Mouse (Mus musculus) brain, adult 2 months (tissue): ENCODE measurements around the gene Pmm2.

Experiments used
- DNase-seq: peaks from one replicate; pipeline ENCODE4 v3.0.0; 2011; ENCODE audit warnings: low read depth, low spot score

The Pmm2 gene

DNA sequence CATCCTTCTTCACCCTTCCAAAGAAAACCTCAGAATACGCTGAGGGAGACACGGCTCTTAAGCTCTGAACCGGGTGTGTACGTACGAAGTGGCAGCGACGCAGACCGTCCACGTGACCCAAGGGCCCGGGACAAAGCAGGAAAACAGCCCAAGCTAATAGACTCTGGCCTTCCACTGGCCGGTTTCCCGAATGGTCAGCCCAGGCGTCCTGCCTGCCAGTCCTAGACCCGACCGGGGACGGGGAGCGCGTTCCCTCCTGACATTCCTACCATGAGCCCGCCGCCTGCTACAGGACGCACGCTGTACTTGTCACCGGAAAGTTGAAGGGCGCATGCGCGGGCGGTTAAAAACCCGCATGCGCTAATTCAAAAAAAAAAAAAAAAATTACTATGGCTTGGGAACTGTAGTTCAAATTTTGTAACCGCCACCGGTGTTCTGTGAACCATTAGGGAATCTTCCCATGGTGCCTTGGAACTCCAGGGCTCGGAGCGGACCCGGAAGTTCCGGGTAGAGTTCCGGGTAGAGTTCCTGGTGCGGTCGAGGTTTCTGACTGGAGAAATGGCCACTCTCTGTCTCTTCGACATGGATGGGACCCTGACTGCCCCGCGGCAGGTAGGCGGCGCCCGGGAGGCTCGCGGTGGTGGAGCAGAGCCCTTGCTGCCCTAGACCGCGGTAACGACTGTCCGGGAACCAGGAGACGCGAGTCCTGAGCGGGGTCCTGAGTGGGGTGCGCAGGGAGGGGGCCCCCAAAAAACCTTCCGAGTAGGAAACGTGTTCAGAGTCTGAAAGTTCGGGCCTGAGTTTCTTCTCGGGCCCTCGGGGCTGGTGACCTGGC is at the start of gene Pmm2, which contains the start of gene Tmem186:
Pmm2 (plus strand) TSS at position 458 of the 835 bp plus-strand sequence.
Tmem186 (minus strand) TSS at position 496 of the 835 bp plus-strand sequence.
- peak; percentile 98 for DNase-seq

DNA sequence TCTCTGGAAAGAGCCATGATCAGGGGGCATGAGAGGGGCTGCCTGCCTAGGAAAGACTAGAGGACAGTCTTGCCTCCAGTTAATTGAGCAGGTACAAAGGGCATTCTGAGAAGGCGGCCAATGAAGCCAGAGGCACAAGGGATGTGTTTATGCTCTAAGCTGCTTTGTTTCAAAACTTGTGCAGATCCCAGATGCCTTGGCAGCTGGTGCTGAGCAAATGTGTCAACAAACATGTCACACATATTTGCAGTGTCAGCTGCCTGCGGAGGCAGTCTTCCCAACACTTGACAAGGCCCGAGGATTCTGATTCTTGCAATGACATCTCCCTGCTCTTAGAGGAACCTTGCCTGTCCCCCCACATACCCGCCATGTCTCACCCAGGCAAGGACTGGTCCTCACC is 42.1 kb upstream of the Pmm2 start:
- peak; percentile 88 for DNase-seq

DNA sequence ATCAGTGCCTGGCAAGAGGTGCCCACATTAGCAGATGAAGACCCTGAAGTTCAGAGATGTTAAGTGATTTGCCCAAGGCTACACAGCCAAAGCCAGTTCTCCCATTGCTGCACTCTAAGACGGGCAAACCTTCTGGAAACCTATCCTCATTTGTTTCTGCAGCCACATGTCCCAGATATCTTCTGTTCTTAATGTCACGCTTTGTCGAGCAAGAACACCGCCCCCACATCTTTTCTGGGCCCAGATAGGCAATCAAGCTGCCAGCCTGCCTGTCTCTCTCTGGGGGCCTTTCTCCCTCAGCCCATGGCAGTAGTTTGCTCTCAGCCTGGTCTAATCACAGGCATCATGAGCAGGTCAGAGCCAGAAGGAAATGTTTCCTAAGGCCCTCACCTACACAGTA is 41.1 kb upstream of the Pmm2 start:
- DNase-seq: peak; percentile 81

DNA sequence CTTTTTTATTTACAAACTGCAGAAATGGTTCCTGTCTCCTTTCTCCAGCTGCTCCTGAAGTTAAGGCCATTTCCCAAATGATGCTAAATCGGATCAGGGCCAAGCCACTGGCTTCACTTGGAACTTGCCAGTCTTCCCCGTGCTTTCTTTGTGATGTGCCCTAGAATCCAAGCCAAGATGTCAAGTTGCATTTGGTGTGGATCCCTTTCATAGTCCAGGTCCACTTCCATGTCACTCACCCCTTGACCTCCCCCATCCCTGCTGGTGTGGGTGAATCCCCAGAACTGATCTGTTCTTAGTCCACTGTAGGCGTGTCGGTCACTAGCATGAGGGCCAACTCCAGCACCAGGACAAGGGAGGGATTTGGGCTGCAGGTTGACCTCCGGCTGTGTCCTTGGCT is 40.0 kb upstream of the Pmm2 start:
- no peak for DNase-seq

DNA sequence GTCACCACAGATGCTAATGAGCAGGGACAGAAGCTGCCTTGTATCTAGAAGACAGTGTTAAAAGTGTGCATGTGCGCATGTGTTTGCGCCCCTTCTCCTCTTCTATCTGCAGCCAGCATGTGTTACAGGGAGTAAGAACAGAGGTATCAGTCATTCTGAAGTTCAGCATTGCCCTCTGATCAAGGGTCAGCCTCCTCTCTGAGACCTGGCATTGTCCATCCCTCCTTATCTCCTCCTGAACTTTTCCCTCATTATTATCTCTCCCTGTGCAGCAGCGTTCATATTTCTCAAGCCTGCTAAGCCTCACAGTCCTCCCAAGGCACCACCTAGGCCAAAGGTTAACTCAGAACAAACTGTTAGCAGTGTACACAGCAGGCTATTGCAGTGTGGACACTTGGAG is 33.7 kb upstream of the Pmm2 start:
- no peak for DNase-seq

DNA sequence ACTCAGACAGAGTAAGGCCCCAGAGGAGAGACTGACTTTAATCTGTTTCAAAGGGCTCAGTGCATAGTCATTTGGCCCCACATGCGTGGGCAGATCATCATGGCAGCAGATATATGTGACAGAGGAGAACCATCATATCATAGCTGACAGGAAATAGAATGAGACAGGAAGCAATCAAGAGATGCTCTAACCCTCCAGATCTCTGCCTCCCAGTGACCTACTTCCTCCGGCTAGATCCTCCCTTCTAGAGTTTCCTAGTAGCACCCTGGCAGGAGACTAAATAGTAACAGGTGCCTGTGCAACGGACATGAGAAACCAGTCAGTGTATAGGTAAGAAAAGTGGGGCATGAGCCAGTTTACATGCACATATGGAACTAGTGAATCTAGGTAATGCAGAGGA is 27.1 kb upstream of the Pmm2 start:
- peak; percentile 20 for DNase-seq

DNA sequence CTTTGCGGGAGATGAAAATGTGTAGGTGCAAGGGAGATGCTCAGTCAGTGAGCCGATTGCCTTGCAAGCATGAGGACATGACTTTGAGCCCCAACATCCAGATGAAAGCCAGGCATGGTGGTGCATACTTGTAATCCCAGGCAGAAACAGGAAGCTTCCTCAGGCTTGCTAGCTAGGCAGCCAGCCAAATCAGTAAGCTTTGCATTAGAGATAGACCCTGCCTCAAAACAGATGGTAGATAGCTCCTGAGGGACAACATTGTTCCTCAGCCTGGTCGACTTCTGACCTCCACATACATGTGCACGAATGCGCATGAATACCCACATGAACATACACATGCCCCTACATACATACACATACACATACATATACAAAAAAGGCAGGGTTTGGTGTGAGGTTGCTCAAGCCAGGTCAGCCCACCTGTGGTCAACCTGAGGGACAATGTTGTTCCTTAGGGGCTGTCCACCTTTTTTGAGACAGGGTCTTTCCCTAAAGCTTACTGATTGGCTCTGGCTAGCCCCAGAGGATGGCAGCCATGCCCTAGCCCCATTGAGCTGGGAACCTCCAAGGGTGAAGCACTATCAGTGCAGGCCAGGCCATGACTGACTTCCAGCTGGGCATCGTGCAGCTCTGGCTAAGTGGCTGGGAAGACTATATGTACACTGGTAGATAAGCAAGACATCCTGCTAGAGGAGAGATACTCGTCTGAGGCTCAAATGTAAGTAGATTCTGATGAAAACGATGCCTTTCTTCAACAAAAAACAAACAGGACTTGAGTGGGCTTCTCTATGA is 25.1 kb upstream of the Pmm2 start:
- DNase-seq: no peak

DNA sequence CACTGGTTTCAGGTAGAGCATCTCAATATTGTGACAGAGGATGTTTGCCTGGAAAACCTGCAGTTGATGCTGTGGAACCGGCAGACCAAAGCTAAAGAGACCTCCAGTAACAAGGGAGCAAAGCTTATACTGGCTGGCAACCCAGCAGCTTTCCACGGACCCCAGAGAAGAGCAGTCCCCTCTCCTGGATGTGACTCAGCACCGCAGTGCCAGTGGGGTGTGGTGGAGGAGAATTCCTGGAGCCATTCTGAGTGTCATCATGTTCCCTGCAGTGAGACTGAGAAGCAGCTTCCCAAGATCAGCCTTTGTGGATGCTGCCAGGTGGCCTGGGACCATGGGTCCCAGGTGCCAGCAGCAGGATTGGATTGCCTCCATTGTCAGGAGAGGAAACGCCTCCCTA is 24.4 kb upstream of the Pmm2 start:
- no peak for DNase-seq

DNA sequence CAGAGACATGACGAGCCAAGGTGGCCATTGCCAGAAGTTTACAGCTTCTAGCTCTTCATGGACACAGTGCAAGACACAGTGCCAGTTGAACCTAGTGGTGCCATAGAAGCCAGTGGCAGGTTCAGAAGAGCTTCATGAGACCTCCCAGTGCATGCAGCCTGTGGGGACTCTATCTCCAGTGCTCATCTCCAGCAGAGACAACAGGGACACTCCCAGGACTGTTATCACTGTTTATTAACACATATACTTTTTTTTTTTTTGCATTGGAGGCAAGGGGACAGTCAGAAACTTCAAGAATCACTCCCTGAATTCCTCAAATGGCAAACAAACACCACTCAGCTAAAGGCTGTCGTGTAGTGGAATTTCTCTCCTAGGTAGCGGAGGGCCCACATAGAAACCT is 24.0 kb upstream of the Pmm2 start:
- no peak for DNase-seq

DNA sequence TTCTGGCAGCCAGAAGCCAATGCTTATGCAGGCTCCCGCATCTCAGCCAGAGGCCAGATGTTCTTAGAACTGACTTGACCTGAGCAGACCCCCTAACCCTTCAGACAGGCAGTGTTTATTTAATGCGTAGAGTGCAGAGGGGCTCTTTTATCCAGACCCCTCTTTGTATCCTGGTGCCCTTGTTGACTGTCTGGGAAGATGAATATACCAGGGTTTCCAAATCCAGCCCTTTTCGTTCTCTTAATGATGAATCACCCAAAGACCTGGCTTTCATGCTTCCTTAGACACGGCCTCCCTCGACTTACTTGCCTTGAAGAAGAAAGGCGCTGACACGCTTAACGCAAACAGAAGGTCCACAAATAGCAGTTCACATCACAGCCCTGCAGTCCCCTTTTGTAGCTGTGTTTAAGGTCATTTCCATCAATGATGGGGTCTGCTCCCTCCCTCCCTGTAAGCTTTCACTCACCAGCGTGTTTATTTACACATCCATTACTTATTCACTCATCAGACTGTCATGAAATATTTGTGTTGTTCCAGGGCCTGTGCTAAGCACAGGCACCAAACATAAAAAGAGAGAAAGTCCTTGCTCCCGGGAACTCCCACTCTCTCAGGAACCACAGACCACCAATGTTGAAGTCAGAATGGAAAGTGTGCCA is 17.7 kb upstream of the Pmm2 start:
- peak; percentile 33 for DNase-seq

DNA sequence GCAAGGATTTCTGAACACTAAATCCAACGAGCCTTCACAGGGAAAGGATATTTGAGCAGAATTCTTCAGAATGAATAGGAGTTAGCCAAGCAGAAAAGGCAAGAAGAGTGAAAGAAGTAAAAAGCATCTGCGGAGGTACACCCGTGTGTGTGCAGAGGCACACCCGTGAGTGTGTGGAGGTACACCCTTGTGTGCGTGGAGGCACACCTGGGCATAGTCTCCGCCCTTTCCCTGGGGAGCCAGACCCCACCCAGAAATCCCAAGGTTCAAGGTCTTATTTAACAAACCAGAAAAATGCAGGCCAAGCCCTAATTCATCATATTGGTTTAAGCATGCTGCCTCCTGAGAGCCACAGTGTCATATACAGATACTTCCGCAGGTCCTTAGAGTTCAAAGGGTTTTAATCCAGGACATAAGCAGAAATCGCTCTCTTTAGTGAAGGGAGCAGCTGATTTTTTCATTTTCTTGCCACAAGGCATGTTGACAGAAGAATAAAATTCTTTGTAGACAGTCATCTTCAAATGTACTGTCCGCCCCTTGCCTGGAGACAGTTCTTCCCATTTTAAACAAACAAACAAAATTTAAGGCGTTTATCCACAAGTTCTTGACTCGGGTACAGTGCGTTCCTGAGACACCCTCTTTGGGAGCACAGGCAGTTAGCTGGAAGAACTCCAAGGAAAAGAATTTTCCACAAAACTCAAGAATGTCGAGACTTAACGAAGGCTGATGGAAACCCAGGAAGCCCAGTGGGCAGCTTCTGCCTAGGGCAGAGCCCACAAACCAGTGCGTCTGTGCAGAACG is 17.0 kb upstream of the Pmm2 start:
- DNase-seq: no peak

DNA sequence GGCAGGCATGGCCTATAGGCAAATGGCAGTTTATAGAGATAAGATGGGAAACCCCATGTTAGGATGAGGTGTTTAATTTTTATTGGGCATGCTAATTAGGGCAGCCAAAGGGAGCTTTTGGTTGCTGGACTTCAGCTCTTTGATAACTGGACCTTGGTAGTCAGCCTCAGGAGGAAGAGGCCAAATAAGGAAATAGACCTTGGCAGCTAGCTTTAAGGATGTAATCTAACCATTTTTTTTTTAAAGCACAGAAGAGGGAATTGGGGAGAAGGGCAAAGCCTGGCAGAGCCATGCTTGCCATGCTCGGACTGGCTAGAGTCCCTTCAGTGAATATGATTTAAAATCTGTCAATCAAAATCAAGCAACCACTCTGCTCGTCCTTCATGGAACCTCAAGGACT is 7.1 kb upstream of the Pmm2 start:
- no peak for DNase-seq

DNA sequence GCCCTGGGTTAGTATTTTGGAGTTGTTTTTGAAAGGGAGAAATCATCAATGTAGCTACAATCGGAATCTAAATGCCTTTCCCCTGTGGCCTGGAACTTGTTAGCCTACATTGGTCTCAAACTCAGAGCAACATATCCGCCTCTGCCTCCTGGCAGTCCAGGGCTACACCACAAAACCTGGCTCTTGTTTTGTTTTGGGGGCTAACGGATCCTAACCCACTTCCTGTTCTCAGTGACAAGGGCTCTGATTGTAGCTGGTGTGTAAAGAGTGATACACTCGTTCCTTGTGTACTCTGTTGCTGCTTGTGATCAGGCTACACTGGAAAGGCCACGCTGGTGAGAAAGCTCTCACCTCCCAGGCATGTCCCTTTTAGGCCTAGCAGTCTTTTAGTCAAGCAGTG is 6.0 kb upstream of the Pmm2 start:
- DNase-seq: no peak

DNA sequence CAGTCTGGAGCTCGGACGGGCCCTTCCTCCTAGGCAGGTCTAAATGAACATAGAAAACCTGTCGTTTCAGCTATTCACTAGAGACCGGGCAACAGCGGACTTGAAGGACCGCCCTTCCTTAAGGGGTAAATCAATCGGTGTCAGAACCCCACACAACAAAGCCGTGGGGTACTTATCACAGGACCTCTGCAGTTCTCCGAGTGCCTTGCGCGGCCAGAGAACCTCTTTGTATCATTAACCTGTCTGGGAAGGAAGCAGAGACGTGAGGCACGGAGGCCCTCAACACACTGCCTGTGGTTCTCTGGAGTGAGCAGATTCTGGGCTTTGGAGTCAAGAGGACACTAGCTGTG is 632 bp upstream of the Pmm2 start:
- DNase-seq: no peak

DNA sequence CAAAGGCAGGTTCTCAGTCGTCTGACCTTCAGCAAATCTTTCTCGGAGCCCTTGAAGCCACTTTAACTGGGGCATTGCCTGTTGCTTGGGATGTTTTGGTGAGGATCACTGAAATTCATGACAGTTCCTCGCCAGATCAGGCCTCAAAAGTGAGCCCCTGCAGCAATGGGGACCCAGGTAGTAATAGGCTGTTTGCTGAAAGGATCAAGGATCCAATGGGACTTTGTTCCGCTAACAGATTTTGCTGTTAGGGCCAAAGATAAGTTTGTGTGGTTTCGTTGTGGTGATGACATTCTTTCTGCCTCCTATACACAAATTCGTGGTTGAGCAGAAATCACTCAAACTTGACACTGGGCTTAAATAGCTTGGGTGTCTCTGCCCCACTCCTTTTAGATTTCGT is 657 bp downstream of the Pmm2 start:
- no peak for DNase-seq

DNA sequence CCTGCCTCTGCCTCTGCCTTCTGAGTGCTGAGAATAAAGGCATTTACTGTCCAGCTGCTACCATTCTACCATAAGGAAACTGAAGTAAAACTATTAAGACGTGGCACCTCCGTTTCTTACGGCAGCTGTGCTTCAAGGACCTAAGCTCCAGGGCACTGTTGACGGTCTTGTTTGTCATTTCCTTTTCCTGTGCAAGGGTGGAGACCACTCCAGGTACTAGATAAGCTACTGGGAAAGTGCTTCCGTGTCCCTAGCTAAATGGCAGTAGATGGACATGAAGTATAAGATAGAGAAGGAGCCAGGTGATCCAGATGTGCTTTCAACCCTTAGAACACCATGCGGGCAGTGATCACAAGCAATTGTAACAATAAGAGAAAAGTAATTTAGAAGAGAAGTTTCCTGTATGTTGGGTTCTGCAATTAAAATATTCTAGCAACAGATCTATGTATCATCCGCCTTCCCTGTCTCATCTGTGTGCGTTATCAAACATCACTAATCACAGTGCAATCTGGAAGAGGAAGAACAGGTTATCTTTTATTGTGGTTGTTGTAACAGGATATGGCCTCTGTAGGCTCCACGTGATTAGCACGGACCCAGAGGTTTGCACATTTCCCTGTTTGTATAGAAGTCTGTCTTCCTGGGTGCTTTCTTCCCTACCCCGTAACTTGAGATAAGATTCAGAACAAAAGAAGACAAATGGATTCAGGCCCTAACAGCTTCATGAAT is 2.2 kb downstream of the Pmm2 start:
- no peak for DNase-seq

DNA sequence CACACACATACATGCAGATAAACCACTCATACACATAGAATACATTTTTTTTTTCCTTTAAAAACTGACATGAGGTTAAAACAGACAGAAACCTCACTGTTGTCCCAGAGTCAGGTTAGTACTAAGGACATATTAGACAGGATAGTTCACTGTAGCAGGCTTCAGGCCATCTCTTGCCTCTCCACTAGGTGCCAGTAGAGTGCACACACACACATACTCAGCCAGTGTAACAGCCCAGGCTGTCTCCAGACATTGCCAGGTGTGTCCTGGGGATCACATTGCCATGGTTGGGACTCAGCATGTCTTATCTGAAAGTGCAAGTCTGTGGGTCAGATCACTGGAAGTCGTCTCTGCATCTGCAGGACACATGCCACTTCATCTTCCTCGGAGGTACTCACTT is 6.4 kb downstream of the Pmm2 start:
- peak; percentile 72 for DNase-seq

DNA sequence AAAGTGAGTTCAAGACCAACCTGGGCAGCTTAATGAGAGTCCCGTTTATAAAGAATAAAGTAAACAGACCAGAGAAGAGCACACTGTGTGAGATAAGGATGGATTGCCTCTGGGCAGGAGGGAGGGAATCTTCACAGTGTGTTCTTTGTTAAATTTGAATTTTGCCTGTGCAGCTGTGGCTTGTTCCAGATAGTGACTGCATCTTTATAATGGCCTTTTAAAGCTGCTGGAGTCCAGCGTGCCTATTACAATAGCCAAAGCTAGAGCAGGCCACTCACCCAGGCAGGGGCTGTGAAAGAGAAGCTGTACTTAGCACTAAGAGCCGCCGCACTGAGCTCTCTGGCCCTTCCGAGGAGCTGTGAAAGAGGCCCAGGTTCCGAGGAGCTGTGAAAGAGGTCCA is 8.1 kb downstream of the Pmm2 start:
- peak; percentile 73 for DNase-seq

DNA sequence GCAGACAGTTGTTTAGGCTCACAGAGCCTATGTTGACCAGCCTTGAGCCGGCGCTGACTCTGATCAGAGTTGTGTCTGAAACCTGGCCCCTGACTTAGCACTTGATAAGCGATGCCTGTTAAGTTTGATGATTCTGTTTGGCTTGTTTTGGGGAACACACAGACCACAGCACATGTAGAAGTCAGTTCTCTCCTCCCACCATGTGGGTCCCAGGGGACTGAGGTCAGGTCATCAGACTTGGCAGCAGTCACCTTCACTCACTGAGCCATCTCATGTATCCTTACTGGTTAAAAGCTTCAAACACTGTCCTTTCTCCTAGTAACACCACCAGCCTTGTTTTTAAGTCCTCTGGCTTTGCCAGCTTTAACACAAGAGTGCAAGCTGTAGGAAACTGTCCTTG is 12.5 kb downstream of the Pmm2 start:
- no peak for DNase-seq

DNA sequence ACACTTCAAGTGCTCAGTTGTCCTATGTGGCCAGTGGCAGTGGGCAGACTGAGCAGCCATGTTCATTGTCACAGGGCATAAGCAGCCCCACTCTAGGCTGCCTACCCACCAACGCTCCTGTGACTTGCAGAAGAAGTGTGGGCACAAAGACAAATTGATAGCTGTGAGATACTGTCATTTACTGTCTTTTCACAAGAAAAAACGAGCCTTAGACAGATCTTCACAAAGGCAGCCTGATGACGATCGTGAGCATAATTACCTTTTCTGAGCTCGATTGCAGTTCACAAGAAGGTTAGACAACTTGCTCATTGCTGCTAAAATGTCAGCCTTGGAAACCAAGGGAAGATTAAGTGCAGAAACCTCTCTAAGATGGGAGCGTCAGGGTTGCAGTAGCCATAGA is 17.6 kb downstream of the Pmm2 start:
- DNase-seq: peak; percentile 61

DNA sequence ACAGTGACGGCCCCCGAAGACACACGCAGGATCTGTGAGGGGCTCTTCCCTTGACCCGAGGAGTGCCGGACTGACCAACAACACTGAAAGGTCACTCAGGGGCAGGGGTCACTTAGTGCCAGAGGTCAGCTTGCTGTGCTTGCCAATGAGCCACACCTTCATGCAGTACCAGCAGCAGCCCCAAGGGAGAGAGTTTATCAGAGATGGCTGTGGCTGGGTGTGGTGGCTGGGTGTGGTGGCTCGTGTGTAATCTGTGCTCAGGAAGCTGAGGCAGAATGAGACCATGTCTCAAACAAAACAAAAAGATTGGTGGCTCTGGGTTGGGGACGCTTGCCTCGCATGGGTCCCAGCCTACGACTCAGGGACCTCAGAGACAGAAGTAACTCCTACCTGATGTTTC is 18.1 kb downstream of the Pmm2 start:
- no peak for DNase-seq
